Mouse (Mus musculus): ENCODE data around the gene Afg3l1.
"Not testable (repeated sequence)": the region's sequence is repeated elsewhere in the genome, so short reads cannot be mapped to it uniquely, and the experiment has no call there.

Afg3l1 gene

DNA sequence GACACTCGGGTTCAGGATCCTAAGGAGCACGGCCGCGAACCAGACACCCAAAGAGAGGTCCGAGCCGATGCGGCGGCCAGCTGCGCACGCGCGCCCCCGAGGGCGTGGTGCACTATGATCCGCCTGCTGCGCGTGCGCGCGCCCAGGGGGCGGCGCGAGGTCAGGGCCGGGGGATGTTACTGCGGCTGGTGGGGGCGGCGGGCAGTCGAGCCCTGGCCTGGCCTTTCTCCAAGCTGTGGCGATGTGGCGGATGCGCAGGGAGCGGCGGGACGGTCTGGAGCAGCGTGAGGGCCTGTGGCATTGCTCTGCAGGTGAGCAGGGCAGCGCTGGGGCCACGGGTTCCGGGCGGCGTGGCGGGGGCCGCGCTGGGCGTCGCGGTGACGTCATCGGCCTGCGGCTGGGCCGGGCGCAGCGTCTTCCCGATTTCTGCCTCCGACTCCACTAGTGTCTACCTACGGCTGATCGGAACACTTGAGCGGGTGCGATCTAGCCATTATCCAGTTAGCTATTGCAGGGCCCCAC, at the start of gene Afg3l1:
Gene Afg3l1, plus strand, starts transcription at position 167 of the 522 bp plus-strand sequence.
- peak; percentile 94 for DNase-seq

DNA sequence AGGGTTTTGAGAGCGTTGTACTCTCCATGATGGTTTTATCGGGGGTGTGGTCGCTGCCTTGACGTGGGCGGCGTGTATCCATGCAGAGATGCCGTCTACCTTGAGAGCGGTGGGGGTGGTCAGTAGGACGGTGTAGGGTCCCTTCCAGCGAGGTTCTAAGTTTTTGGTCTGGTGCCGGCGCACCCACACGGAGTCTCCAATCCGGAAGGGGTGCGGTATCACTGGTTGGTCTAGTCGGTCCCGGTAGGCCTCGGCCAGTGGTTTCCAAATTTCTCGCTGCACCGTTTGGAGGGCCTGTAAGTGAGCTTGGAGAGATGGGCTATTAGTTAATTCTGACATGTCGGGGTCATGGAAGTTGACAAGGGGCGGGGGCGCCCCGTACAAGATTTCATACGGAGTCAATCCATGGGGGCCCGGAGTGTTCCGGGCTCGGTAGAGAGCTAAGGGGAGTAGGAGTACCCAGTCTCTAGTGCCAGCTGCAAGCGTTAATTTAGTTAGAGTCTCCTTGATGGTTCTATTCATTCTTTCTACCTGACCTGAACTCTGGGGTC, 49.3 kb upstream of the Afg3l1 start:
- no peak for DNase-seq

DNA sequence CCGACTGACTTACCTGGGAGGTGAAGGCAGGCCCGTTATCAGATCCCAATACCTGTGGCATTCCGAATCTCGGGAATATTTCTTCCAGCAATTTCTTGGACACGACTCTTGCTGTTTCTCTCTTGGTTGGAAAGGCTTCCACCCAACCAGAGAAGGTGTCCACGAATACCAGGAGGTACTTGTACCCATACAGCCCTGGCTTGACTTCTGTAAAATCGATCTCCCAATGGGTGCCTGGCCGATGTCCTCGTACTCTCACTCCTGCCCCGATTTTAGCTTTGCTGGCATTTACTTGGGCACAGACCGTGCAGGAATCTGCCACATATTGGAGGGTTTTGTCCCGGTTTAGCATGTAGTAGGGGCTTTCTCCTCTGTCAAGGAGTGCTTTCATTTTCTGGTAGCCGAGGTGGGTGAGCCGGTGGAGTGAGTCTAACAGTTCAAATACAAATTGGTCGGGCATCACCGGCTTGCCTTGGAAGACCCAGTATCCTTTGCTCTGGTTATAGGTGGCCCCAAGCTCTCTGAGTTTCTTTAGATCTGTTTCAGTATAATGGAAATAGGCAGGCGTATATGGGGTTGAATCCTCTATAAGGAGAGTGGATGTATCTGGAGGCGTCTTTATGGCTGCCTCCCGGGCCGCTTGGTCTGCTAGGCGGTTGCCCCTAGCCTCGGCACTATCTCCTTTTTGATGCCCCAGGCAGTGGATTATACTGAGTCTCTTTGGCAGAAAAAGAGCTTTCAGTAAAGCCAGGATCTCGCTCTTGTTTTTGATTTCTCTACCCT, 48.6 kb upstream of the Afg3l1 start:
- DNase-seq: no peak

DNA sequence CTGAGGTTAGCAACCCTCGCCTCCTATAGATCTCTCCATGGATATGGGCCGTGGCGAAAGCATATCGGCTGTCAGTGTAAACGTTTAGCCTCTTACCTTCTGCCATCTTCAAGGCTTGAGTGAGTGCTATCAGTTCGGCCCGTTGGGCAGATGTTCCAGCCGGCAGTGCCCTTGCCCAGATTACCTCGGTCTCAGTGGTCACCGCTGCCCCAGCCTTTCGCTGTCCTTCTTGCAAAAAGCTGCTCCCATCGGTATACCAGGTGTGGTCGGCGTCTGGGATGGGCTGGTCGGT, 48.0 kb upstream of the Afg3l1 start:
- not testable (repeated sequence) for DNase-seq

DNA sequence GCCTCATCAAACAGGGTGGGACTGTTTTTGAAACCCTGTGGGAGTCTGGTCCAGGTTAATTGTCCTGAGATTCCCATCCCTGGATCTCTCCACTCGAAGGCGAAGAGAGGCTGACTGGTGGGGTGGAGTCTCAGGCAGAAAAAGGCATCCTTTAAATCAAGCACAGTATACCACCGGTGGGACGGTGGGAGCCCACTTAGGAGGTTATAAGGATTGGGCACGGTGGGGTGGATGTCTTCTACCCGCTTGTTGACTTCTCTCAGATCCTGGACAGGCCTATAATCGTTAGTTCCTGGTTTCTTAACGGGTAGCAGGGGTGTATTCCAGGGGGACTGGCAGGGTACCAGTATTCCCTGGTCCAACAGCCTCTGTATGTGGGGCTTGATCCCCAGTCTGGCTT, 46.8 kb upstream of the Afg3l1 start:
- DNase-seq: not testable (repeated sequence)

DNA sequence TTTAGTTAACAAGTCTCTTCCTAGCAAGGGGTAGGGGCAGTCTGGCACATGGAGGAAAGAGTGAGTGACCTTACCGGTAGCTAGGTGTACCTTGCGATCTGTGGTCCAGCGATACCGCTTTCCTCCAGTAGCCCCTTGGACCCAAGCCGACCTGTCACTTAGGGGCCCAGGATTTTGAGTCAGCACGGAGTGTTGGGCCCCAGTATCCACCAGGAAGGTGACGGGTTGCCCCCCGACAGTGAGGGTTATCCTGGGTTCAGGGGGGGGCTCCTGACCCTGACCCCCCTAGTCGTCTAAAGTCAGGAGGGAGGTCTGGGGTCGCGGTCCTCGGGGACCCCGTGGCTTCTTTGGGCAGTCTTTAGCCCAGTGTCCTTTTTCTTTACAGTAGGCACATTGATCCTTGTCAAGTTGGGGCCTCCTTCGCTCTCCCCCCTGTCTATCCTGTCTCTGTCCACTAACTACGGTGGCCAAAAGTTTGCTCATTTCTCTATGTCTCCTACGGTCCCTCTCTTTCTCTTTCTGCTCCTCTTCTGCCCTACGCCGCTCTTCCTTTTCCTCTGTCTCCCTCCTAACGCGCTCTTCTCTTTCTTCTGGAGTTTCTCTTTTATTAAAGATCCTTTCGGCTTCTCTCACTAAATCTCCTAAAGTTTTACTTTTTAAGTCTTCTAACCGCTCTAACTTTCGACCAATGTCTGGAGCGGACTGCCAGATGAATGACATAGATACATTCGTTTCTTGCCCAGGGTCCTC, 45.9 kb upstream of the Afg3l1 start:
- DNase-seq: no peak

DNA sequence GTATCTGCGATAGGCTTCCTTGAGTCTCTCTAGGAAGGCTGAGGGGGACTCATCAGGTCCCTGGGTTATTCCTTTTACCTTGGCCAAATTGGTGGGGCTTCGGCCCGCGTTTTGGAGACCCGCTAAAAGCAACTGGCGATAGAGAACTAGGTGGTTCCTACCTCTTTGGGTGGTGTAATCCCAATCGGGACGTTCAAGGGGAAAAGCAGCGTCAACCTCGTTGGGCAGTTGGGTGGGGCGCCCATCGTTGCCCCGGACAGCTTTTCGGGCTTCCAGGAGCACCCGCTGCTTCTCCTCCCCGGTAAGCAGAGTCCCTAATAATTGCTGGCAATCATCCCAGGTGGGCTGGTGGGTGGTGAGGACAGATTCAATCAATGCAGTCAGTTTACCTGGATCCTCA, 45.3 kb upstream of the Afg3l1 start:
- DNase-seq: no peak

DNA sequence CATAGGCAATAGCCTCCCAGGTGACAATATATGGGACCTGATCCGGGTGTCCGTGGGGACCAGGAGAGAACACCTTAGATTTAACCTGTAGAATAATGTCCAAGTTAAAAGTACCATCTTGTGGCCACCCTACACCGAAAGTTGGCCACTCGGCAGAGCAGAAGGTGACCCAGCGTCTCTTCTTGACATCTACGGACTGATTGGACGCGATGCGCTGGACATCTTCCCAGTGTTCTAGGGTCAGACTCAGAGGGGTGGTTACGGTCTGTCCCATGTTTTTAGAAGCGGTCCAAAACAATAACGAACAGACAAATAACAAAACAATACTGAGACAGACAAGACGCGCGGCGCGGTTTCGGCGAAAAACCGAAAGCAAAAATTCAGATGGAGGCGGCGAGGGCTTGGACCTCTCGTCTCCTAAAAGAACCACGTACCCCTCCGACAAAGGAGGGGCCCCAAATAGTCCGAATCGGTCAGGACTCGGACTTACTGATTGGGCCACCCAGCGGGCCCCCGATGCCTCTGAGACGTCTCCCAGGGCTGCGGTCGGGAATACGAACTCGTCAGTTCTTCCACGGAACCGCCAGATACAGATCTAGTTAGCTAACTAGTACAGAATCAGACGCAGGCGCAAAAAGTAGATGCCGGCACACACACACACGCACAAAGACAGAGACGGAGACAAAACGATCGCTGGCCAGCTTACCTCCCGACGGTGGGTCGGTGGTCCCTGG, 44.3 kb upstream of the Afg3l1 start:
- not testable (repeated sequence) for DNase-seq

DNA sequence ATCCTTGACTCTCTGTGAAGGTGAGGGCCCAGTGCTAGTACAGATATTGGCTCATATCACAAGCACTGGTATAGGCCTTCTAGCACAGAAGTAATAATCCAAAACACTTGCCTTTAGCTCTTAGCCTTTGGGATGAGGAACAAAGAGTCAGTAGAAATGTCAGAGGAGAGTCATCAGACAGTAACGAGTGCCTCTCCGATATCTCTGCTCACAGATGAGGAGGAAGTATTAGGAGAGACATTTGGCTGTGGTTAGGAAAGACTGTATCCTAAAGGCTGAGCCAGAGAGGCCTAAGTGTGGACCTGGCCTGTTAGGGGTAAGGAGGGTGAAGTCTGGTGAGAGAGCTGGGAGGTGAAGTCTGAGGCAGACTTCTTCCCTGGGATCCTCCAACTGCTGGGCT, 35.9 kb upstream of the Afg3l1 start:
- no peak for DNase-seq

DNA sequence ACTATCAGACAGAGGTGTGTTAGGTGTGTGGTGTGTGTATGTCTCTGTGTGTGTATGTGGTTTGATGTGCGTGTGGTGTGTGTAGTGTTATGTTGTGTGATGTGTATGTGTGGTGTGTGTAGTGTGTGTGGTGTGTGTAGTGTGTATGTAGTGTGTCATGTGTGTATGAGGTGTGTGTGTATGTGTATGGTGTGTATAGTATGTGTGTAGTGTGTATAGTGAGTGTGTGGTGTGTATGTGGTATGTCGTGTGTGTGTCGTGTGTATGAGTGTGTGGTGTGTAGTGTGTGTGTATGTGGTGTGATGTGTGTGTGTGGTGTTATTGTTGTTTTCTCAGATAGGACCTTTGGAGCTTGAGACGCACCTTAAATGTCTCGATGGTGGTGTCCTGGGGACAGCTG, 35.4 kb upstream of the Afg3l1 start:
- no peak for DNase-seq

DNA sequence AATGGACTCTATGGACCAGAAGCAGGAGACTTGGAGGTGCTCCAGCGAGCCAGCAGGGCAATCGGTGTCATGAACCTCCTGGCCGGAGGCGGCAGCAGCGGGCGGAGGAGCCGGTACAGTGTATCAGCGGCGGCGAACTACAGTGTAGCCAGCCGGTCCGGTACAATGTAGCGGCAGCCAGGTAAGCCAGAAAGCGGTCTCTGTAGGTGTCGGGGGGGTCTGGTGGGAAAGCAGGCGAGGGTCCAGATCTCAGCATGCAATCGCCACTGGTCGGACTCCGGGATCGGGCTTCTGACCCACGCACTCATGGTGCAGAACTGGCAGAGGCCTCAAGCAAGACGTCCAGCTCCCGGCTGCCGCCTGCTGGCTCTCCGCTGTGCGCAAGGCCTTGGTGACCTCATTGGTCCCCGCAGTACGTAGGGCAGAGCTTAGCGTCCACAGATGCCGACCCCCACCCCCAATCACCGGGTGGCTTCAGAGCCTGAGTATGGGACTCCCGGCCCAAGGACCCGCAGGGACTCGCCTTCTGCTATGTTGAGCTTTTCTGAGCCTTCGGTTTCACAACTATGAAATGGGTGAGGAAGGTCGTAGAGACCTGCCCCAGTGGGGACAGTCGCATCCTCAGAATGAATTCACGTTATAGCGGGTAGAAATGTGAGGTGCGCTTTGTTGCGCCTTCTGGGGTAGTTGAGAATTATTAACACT, 34.7 kb upstream of the Afg3l1 start:
- peak; percentile 90 for DNase-seq

DNA sequence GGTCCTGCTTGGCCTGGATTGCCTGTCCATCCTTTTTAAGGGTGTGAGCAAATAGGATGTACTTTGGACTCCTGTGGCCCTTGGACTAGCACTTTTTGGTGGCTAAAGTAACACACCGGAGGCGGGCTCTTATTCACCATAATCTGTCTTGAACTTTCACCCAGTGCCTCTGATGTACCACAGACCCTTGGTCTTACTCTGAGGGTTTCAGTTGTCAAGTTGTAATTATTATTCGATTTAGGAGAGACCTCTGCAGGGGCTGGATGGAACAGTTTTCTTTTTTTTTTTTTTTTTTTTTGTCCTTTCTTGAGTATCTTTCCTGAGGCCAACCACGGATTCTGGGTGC, 34.2 kb upstream of the Afg3l1 start:
- DNase-seq: no peak

DNA sequence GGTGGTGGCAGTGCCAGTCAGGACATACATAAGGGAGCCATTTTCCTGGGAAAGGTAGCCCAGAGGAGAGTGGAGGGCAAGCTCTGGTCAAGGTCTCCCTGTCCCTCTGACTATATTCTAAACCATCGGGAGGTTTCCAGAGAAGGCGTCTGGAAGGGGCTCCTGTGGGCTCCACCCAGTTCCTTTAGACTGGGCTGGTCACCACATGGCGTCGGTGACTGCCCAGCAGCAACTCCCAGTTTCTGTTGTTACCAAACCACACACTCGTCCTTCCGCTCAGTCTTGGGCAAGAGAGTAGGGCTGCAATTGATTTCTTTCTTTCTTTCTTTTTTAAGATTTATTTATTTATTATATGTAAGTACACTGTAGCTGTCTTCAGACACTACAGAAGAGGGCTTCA, 33.6 kb upstream of the Afg3l1 start:
- no peak for DNase-seq

DNA sequence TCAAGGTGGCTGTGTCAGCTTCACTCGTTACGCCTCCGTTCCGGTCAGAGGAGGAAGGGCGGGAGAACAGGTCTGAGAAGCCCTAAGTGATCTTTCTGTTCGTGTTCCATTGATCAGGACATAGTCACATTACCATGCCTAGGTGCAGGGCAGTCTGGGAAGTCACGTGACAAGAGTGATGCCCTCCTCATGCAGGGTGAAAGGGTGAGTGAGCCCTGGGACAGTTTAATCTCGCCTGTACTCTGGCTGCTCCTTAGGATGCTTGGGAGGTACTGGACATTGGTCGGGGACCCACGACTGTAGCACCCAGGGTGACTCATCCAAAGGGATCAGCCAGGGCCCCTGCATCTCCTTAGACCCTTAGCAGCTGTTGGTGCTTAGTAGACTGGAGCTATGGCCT, 31.7 kb upstream of the Afg3l1 start:
- DNase-seq: no peak

DNA sequence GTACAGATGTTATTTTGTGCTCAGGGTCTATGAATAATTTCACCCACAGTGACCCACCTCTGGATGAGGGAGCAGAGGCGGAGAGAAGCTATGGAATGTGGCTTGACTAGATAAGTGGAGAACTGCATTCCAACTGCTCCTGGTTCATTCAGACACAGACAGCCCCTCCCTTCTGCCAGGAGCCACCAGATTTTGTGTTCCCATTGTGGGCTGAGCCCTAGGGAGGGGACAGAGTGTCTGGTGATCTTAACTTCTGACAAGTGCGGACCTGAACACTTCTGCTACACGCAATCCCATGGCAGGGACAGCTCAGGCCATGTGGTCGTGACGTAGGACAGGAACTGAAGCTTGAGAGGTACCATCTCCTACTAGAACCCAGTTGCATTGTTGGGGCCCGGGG, 30.9 kb upstream of the Afg3l1 start:
- DNase-seq: no peak

DNA sequence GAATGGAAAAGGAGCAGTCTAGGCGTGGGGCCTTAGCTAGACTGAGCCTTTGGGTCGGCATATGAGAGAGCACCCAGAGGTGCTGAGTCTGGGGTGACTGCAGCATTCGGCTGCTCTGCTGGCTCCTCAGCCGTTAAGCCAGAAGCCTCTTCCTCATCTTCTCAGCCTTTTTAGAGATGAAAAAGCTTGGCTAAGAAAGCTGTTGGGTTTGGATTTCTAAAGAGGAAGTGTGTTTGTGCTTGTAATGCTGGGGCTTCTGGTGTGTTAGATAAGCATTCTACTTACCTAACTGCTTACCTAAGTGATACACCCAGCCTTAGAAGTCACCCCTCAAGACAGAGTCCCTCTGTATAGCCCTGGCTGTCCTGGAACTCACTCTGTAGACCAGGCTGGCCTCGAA, 26.9 kb upstream of the Afg3l1 start:
- DNase-seq: no peak

DNA sequence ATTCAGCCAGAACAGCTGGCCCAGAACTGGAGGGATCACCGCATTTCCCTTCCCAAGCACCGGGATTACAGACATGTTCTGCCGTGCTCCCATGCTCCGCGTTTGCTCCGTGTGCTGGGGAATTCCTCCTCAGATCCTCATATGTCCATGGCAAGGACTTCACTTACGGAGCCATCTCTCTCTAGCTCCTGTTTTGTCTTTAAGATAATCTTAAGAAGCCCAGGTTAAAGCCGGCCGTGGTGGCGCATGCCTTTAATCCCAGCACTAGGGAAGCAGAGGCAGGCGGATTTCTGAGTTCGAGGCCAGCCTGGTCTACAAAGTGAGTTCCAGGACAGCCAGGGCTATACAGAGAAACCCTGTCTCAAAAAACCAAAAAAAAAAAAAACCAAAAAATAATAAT, 26.0 kb upstream of the Afg3l1 start:
- DNase-seq: not testable (repeated sequence)

DNA sequence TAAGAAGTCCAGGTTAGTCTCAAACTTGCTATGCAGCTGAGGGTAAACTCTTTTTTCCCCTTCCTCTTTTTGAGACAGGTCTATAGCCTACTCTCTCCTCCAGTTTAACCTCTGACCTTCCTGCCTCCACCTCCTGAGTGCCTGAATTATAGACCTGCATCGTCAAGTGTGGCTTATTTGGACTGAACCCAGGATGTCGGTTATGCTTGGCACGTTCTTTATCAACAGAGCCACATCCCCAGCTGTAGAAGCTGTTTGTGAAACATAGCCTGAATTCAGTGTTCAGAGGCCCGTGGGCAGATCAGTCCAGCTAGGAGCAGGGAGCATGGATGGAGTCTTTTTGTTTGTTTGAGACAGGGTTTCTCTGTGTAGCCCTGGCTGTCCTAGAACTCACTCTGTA, 25.6 kb upstream of the Afg3l1 start:
- DNase-seq: no peak

DNA sequence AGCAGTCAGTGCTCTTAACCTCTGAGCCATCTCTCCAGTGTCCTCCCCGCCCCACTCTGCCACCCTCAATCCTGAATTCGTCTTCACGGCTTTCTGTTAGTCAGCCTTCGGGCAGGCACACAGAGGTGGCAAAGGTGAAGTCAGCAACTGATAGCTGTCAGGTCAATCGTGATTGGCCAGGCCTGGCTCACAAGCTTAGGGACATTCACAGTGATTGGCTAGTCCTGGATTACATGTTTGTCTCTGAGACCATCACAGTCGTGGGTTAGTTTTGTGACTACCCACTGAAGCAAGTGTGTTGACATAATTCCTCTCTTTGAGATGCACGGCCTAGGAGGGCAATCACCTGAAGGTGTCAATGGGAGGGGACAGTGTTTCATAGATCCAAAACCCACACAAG, 24.4 kb upstream of the Afg3l1 start:
- DNase-seq: no peak

DNA sequence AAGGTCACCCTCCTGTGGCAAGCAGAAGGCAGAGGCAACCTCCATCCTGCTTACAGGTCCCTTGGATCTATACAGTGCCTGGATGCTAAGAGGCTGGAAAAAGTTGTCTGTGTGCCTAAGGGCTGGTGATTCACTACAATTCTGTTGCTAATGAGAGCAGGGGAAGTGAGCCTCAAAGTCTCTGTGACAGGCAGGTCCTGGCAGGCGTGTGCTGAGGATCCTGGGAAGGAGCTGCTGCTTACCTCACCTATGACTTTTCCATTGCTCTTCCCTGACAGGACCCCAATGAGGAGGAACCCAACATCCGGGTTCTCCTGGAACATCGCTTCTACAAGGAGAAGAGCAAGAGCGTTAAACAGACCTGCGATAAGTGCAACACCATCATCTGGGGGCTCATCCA, 23.8 kb upstream of the Afg3l1 start:
- no peak for DNase-seq

DNA sequence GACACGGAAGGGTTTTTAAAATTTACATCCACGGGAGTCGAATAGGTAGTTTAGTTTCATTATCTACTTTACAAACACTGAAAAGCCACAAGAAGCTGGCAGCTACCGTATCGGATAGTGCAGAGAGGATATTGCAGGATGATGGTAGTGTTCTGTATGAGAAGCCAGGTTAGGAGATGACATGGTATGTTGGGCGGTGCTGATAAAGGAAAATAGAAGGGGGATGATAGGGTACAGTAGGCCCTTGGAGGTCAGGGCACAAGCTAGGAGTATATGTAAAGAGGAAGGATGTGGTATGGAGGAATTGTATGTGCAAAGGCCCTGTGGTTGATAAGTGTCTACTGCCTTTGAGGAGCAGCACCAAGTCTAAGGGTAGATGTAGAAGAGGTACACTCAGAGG, 23.1 kb upstream of the Afg3l1 start:
- DNase-seq: no peak

DNA sequence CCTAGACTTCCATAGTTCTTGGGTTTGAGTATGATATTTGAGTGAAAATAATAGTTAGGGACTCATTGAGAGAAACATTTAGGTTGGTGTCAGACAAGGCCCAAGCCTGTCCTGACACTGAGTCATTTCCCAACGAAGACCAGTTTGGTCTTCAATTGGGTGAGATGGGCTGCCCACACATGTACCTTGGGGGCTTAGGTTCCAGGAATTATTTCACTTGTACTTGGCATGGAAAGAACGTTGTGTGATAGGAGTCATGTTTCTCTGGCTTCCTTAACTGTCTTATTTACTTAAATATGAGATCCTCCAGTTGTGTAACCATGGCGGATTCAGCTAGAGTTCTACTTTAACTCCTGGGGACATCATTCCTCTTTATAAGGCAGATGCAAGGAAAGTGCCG, 14.1 kb upstream of the Afg3l1 start:
- no peak for DNase-seq

DNA sequence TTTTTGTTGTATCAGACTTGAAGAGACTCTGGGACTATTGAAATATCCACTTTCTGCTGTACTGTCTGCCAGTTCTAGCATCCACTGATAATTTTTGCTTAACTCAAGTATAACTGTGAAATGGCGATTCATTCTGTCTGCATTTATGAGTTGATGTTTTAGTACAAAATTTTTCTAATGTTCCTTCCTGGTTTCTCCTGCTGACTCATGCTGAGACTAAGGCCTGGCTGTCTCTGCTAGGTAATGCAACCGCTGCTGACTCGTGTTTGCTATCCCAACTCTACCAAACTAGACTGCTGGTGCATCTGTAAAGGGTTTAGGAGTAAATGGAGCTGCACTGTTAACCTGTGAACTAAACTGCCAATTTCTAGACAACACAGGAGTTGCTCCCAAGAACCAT, 10.2 kb upstream of the Afg3l1 start:
- DNase-seq: no peak

Data from right cerebral cortex, postnatal 25 days (tissue).